Mouse (Mus musculus) brain, embryonic 18.5 days (tissue): ENCODE results near the gene Klhl23.
A peak's percentile ranks its signal among the peaks of the same experiment; 100 is the strongest.
"Not testable (repeated sequence)": the region's sequence is repeated elsewhere in the genome, so short reads cannot be mapped to it uniquely, and the experiment has no call there.

Source experiments
- DNase-seq: peaks from one replicate; pipeline ENCODE4 v3.0.0-alpha.2; 2012; ENCODE audit warnings: low read depth, low spot score

Klhl23 gene

GRCm38 (mm10) chr2:69821711-69822110, at the start of gene Klhl23:
Klhl23 (plus strand) TSS chr2:69821944.
- DNase-seq: no peak

- no peak for DNase-seq
Observed at GRCm38 (mm10) chr2:69773331-69773730, 48.4 kb upstream of the Klhl23 start.

GRCm38 (mm10) chr2:69777985-69778835, 43.5 kb upstream of the Klhl23 start:
- DNase-seq: no peak

GRCm38 (mm10) chr2:69778836-69779177, 42.9 kb upstream of the Klhl23 start:
- no peak for DNase-seq

- no peak for DNase-seq
Observed at GRCm38 (mm10) chr2:69788974-69789373, 32.8 kb upstream of the Klhl23 start.

GRCm38 (mm10) chr2:69789429-69790069, 32.2 kb upstream of the Klhl23 start, which contains the start of the genes Ccdc173 and Phospho2:
Ccdc173 (minus strand) TSS chr2:69789575.
Phospho2 (plus strand) TSS chr2:69789623.
- DNase-seq: peak; percentile 90

- no peak for DNase-seq
Observed at GRCm38 (mm10) chr2:69790285-69790684, 31.5 kb upstream of the Klhl23 start.

- DNase-seq: no peak
Observed at GRCm38 (mm10) chr2:69790722-69791121, 31.0 kb upstream of the Klhl23 start.

GRCm38 (mm10) chr2:69802911-69803312, 18.8 kb upstream of the Klhl23 start:
- no peak for DNase-seq

GRCm38 (mm10) chr2:69803756-69804155, 18.0 kb upstream of the Klhl23 start:
- no peak for DNase-seq

GRCm38 (mm10) chr2:69804663-69805062, 17.1 kb upstream of the Klhl23 start:
- not testable (repeated sequence) for DNase-seq

- no peak for DNase-seq
Observed at GRCm38 (mm10) chr2:69810169-69810568, 11.6 kb upstream of the Klhl23 start.

- not testable (repeated sequence) for DNase-seq
Observed at GRCm38 (mm10) chr2:69811349-69811748, 10.4 kb upstream of the Klhl23 start.

GRCm38 (mm10) chr2:69816575-69816974, 5.2 kb upstream of the Klhl23 start:
- DNase-seq: no peak

GRCm38 (mm10) chr2:69818350-69819085, 3.2 kb upstream of the Klhl23 start:
- DNase-seq: no peak

GRCm38 (mm10) chr2:69820201-69820600, 1.5 kb upstream of the Klhl23 start:
- no peak for DNase-seq

GRCm38 (mm10) chr2:69822361-69823128, 801 bp downstream of the Klhl23 start:
- DNase-seq: no peak

- no peak for DNase-seq
Observed at GRCm38 (mm10) chr2:69823129-69823677, 1.5 kb downstream of the Klhl23 start.

GRCm38 (mm10) chr2:69825898-69826297, 4.2 kb downstream of the Klhl23 start:
- no peak for DNase-seq

GRCm38 (mm10) chr2:69826380-69826779, 4.6 kb downstream of the Klhl23 start:
- DNase-seq: no peak

GRCm38 (mm10) chr2:69828031-69828430, 6.3 kb downstream of the Klhl23 start:
- no peak for DNase-seq
